Mouse (Mus musculus) urinary bladder, postnatal 36 days (tissue): ENCODE measurements at regions not wholly inside any gene's neighbourhood (a gene's known extent, or its start where the extent isn't known, plus 50 kb on each side); places are given as distances from the start of the nearest gene placed in this dataset.
"Not testable (repeated sequence)": the region's sequence is repeated elsewhere in the genome, so short reads cannot be mapped to it uniquely, and the experiment has no call there.

Source experiments
- DNase-seq, 2 experiments: peaks; one replicate each; pipeline ENCODE4 v3.0.0; 2022; ENCODE audit warnings: low spot score in 2 of 2, mixed read lengths in 1 of 2

GRCm38 (mm10) chrX:105655591-105655990, 108.5 kb upstream of the Fgf16 start:
- DNase-seq = not testable (repeated sequence)

- no peak for DNase-seq
These were observed 93.5 kb upstream of the Fgf16 start for GRCm38 (mm10) chrX:105670531-105670930.

GRCm38 (mm10) chrX:105671247-105671646, 92.8 kb upstream of the Fgf16 start:
- no peak for DNase-seq

DNA sequence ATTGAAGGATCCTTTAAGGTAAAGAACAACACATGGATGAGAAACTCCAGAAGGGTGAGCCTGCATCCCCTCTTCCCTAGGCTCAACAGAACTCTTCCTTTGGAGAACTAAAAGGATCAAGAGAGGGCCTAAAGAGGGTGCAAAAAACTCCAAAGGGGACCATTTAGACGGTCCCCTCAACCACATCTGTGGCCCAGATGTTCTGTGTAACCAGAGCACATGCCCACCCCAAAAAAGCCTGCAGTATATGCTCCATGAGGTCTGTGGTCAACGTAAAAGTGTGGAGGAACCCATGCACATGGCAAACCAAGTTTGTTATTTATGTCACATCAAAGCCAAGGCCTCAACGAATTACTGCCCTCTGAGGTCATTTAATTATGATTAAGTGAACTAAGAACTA, 89.2 kb upstream of the Fgf16 start:
- no peak for DNase-seq

- DNase-seq = no peak
These were observed 80.4 kb upstream of the Fgf16 start for GRCm38 (mm10) chrX:105683678-105684077.

GRCm38 (mm10) chrX:105684433-105684832, 79.6 kb upstream of the Fgf16 start:
- peak; percentile 1 to 6 for DNase-seq

DNA sequence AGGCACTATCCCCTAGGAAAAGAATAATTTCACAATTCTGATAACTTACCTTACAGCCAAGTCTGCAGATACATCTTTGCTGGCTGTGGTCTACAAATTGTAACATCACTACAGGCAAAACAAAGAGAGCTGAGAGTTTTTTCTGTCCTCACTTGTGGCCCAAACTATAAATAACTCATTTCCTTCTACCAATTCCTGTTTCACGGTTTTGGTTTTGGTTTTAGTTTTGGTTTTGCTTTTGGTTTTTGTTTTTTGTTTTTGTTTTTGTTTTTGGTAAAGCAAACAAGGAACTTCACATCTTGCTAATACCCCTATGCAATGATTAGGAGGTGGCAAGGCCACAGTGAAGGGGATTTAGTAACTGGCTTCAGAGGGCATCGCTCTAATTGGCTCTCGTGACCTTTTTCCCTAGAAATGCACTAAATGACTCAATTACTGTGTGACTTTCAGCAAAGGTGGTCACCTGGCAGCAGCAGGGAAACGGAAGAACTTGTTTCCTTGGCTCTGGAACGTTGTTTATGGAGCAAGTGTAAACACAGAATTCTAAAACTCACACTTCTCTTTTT, 53.3 kb upstream of the Fgf16 start:
- no peak for DNase-seq
